Mouse (Mus musculus): Measurements from ENCODE around the gene Ctsq. TPM values are rescaled to one million over a fixed set of nuclear protein-coding genes. Genes with fewer than 3 reads are reported as not detected.
"Not testable (repeated sequence)": the region's sequence is repeated elsewhere in the genome, so short reads cannot be mapped to it uniquely, and the experiment has no call there.

Ctsq gene
- polyA plus RNA-seq (2016; fragmentation: Nextera tagmentation; extraction: Ambion mirVana) = not detected in 2 replicates

GRCm38 (mm10) chr13:61040531-61040930 is at the start of gene Ctsq:
Gene Ctsq (minus strand): TSS chr13:61040631.
- Histone ChIP-seq H3K4me3 (no peak within 1 kb of the TSS), H3K4me1 (no peaks in the 10 kb centered on the region), H3K27me3 (replicated peaks; ENCODE audit: low read depth, poor library complexity, severe bottlenecking) (no peaks in the 10 kb centered on the region), H3K36me3 (replicated peaks) (no peaks in the 10 kb centered on the region), H3K27ac (replicated peaks) (no peak within 1 kb of the TSS), H3K9me3 (peaks cover 35% of the 10 kb centered on the region)
- WGBS = 62% methylated on average over 3 of the region's 3 CpGs
- no peak for DNase-seq (ENCODE audit: low spot score)

GRCm38 (mm10) chr13:61022785-61023184 is 17.6 kb downstream of the Ctsq start:
- 92% methylated on average over 3 of the region's 3 CpGs for WGBS
- H3K4me1 ChIP-seq = no peaks in the 10 kb centered on the region
- H3K27ac ChIP-seq (replicated peaks) = no peak overlapping the region
- H3K36me3 ChIP-seq (replicated peaks) = no peaks in the 10 kb centered on the region
- H3K27me3 ChIP-seq (replicated peaks; ENCODE audit: low read depth, poor library complexity, severe bottlenecking) = no peaks in the 10 kb centered on the region
- H3K9me3 ChIP-seq = peaks cover 50% of the 10 kb centered on the region
- no peak overlapping the region for H3K4me3 ChIP-seq
- no peak for DNase-seq (ENCODE audit: low spot score)

- H3K27me3 ChIP-seq (replicated peaks; ENCODE audit: low read depth, poor library complexity, severe bottlenecking) = no peaks in the 10 kb centered on the region
- no peak overlapping the region for H3K27ac ChIP-seq (replicated peaks)
- no peaks in the 10 kb centered on the region for H3K4me1 ChIP-seq
- WGBS = 87% methylated on average over 6 of the region's 6 CpGs
- no peak overlapping the region for H3K4me3 ChIP-seq
- DNase-seq (ENCODE audit: low spot score) = no peak
- H3K36me3 ChIP-seq (replicated peaks) = no peaks in the 10 kb centered on the region
- peaks cover 52% of the 10 kb centered on the region for H3K9me3 ChIP-seq
Measured at GRCm38 (mm10) chr13:61021844-61022243, 18.6 kb downstream of the Ctsq start.

- Histone ChIP-seq H3K27me3 (replicated peaks; ENCODE audit: low read depth, poor library complexity, severe bottlenecking) (no peaks in the 10 kb centered on the region), H3K36me3 (replicated peaks) (no peaks in the 10 kb centered on the region), H3K9me3 (peaks cover 46% of the 10 kb centered on the region), H3K4me3 (no peak overlapping the region), H3K4me1 (no peaks in the 10 kb centered on the region), H3K27ac (replicated peaks) (no peak overlapping the region)
- 81% methylated on average over 4 of the region's 4 CpGs for WGBS
- no peak for DNase-seq (ENCODE audit: low spot score)
Measured at GRCm38 (mm10) chr13:61010171-61010570, 30.3 kb downstream of the Ctsq start.

GRCm38 (mm10) chr13:61005859-61006258 is 34.6 kb downstream of the Ctsq start, which contains the start of gene Ctsj:
Gene Ctsj (minus strand): TSS chr13:61005959.
- 74% methylated on average over 3 of the region's 3 CpGs for WGBS
- peaks cover 57% of the 10 kb centered on the region for H3K9me3 ChIP-seq

GRCm38 (mm10) chr13:60997600-60997999 is 42.8 kb downstream of the Ctsq start:
- 40% methylated on average over 2 of the region's 2 CpGs for WGBS
- Histone ChIP-seq H3K4me1 (no peaks in the 10 kb centered on the region), H3K4me3 (no peak overlapping the region), H3K36me3 (replicated peaks) (no peaks in the 10 kb centered on the region), H3K27me3 (replicated peaks; ENCODE audit: low read depth, poor library complexity, severe bottlenecking) (no peaks in the 10 kb centered on the region), H3K27ac (replicated peaks) (no peak overlapping the region), H3K9me3 (peaks cover 41% of the 10 kb centered on the region)
- DNase-seq (ENCODE audit: low spot score) = no peak

More at GRCm38 (mm10) chr13:61005859-61006258, 34.6 kb downstream of the Ctsq start, which contains the start of gene Ctsj:
- H3K4me3 ChIP-seq = no peak within 1 kb of the TSS
- H3K36me3 ChIP-seq (replicated peaks) = no peaks in the 10 kb centered on the region
- no peak for DNase-seq (ENCODE audit: low spot score)
- H3K4me1 ChIP-seq = no peaks in the 10 kb centered on the region
- no peaks in the 10 kb centered on the region for H3K27me3 ChIP-seq (replicated peaks; ENCODE audit: low read depth, poor library complexity, severe bottlenecking)
- no peak within 1 kb of the TSS for H3K27ac ChIP-seq (replicated peaks)

GRCm38 (mm10) chr13:60986915-60987314 is 53.5 kb downstream of the Ctsq start:
- not testable (repeated sequence) for H3K27me3 ChIP-seq (replicated peaks; ENCODE audit: low read depth, poor library complexity, severe bottlenecking); H3K4me1 ChIP-seq; H3K4me3 ChIP-seq; DNase-seq (ENCODE audit: low spot score); H3K9me3 ChIP-seq; H3K27ac ChIP-seq (replicated peaks); H3K36me3 ChIP-seq (replicated peaks)
- 83% methylated on average over 5 of the region's 5 CpGs for WGBS

Other genes starting within 250 kb of the Ctsq start
- gene Ctsll3, start 237.8 kb downstream of the Ctsq start, polyA plus RNA-seq (2016; fragmentation: Nextera tagmentation; extraction: Ambion mirVana) = not detected in 2 replicates
- gene 4930486L24Rik, start 176.2 kb downstream of the Ctsq start, polyA plus RNA-seq (2016; fragmentation: Nextera tagmentation; extraction: Ambion mirVana) = 0.16 TPM in 1 of 2 replicates, not detected in the other
- gene Gm49392, start 143.7 kb downstream of the Ctsq start, polyA plus RNA-seq (2016; fragmentation: Nextera tagmentation; extraction: Ambion mirVana) = not detected in 2 replicates
- gene Ctla2b, start 143.2 kb downstream of the Ctsq start, polyA plus RNA-seq (2016; fragmentation: Nextera tagmentation; extraction: Ambion mirVana) = 0.80 and 1.7 TPM in 2 replicates
- gene Tpbpb, start 135.8 kb downstream of the Ctsq start, polyA plus RNA-seq (2016; fragmentation: Nextera tagmentation; extraction: Ambion mirVana) = not detected in 2 replicates
- gene Gm49393, start 105.0 kb downstream of the Ctsq start, polyA plus RNA-seq (2016; fragmentation: Nextera tagmentation; extraction: Ambion mirVana) = not detected in 2 replicates
- gene Gm49391, start 104.1 kb downstream of the Ctsq start, polyA plus RNA-seq (2016; fragmentation: Nextera tagmentation; extraction: Ambion mirVana) = 0.69 and 1.0 TPM in 2 replicates
- gene Ctla2a, start 104.0 kb downstream of the Ctsq start, polyA plus RNA-seq (2016; fragmentation: Nextera tagmentation; extraction: Ambion mirVana) = 8.7 and 9.3 TPM in 2 replicates
- not detected in 2 replicates for gene Tpbpa, start 98.6 kb downstream of the Ctsq start, polyA plus RNA-seq (2016; fragmentation: Nextera tagmentation; extraction: Ambion mirVana)
- not detected in 2 replicates for gene Ctsj, start 34.7 kb downstream of the Ctsq start, polyA plus RNA-seq (2016; fragmentation: Nextera tagmentation; extraction: Ambion mirVana)
- gene Ctsr, start 123.6 kb upstream of the Ctsq start, polyA plus RNA-seq (2016; fragmentation: Nextera tagmentation; extraction: Ambion mirVana) = not detected in 2 replicates
- not detected in 2 replicates for gene Cts6, start 162.8 kb upstream of the Ctsq start, polyA plus RNA-seq (2016; fragmentation: Nextera tagmentation; extraction: Ambion mirVana)
- gene Cts8, start 214.7 kb upstream of the Ctsq start, polyA plus RNA-seq (2016; fragmentation: Nextera tagmentation; extraction: Ambion mirVana) = not detected in 2 replicates
- gene Gm49398, start 248.2 kb upstream of the Ctsq start, polyA plus RNA-seq (2016; fragmentation: Nextera tagmentation; extraction: Ambion mirVana) = not detected in 2 replicates

Measured in embryonic facial prominence, embryonic 10.5 days (tissue).